Mouse (Mus musculus): Measurements from ENCODE around the gene Nppb.

GRCm38 (mm10) chr4:148009641-148010040 is 24.1 kb downstream of the Nppb start:
- no peak for TF ChIP-seq CTCF (IDR thresholded peaks at IDR 0.05; ENCODE audit: low read depth, low read length)
- no peak for TF ChIP-seq GATA2 (IDR thresholded peaks at IDR 0.05; ENCODE audit: borderline replicate concordance, low read depth, low read length)
- no peak for TF ChIP-seq POLR2AphosphoS5 (IDR thresholded peaks at IDR 0.05; ENCODE audit: insufficient replicate concordance, low read depth, low read length)
- TF ChIP-seq GATA1 (IDR thresholded peaks at IDR 0.05; ENCODE audit: borderline replicate concordance, low read length) = no peak
- TF ChIP-seq TAL1 (conservative IDR thresholded peaks at IDR 0.05; ENCODE audit: low read depth, low read length) = no peak
